Mouse (Mus musculus): Measurements from ENCODE around the gene Cd70. TPM values are rescaled to one million over a fixed set of nuclear protein-coding genes. Genes with fewer than 3 reads are reported as not detected.

Gene Cd70
- total and polyA plus RNA-seq, 2 experiments, result not detected

- TF ChIP-seq POLR2A (IDR thresholded peaks at IDR 0.05; ENCODE audit: extremely low read depth, insufficient read depth, low read length) (no peak), CTCF (IDR thresholded peaks at IDR 0.05; ENCODE audit: low read depth, low read length) (no peak)
- Histone ChIP-seq H3K27me3 (ENCODE audit: control insufficient read depth, insufficient read depth, low read length) (no peaks in the 10 kb centered on the region), H3K79me2 (ENCODE audit: control insufficient read depth, insufficient read depth, low read length) (no peaks in the 10 kb centered on the region), H3K27ac (replicated peaks; ENCODE audit: insufficient read depth, low read depth, low read length) (no peak overlapping the region), H3K4me3 (ENCODE audit: insufficient read depth, low read depth, low read length) (no peak overlapping the region), H3K36me3 (ENCODE audit: control insufficient read depth, insufficient read depth, low read length) (no peaks in the 10 kb centered on the region), H3K4me1 (ENCODE audit: control insufficient read depth, insufficient read depth, low read length) (no peaks in the 10 kb centered on the region), H3K9ac (ENCODE audit: low read depth, low read length) (no peak overlapping the region)
- WGBS, result 10% methylated on average over 11 of the region's 11 CpGs
- DNase-seq (ENCODE audit: extremely low read depth, low read depth, low spot score), result no peak
Measured at GRCm38 (mm10) chr17:57118524-57119349, 30.8 kb downstream of the Cd70 start.

DNA sequence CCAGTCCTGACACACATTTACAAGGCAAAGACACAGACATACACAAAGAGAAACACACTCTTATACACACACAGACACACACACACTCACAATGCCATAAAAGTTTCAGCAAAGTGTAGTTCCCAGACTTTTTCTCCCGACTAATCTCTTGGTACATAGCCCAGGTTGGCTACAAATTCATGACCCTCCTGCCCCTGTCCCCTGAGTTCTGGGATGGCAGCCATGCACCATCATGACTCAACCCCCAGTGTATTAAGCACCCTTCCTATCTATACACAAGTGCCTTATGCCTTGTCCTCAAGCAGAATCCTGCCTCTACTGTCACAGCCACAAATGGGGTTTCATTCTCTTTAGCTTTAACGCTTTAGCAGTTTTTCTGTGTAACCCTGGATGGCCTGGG lies 32.8 kb downstream of the Cd70 start:
- no peak for DNase-seq (ENCODE audit: extremely low read depth, low read depth, low spot score)
- Histone ChIP-seq H3K4me1 (ENCODE audit: control insufficient read depth, insufficient read depth, low read length) (no peaks in the 10 kb centered on the region), H3K27ac (replicated peaks; ENCODE audit: insufficient read depth, low read depth, low read length) (no peak overlapping the region), H3K9ac (ENCODE audit: low read depth, low read length) (no peak overlapping the region), H3K27me3 (ENCODE audit: control insufficient read depth, insufficient read depth, low read length) (no peaks in the 10 kb centered on the region), H3K79me2 (ENCODE audit: control insufficient read depth, insufficient read depth, low read length) (no peaks in the 10 kb centered on the region), H3K36me3 (ENCODE audit: control insufficient read depth, insufficient read depth, low read length) (no peaks in the 10 kb centered on the region), H3K4me3 (ENCODE audit: insufficient read depth, low read depth, low read length) (no peak overlapping the region)
- 63% methylated on average over 2 of the region's 2 CpGs for WGBS
- TF ChIP-seq POLR2A (IDR thresholded peaks at IDR 0.05; ENCODE audit: extremely low read depth, insufficient read depth, low read length) (no peak), CTCF (IDR thresholded peaks at IDR 0.05; ENCODE audit: low read depth, low read length) (no peak)

DNA sequence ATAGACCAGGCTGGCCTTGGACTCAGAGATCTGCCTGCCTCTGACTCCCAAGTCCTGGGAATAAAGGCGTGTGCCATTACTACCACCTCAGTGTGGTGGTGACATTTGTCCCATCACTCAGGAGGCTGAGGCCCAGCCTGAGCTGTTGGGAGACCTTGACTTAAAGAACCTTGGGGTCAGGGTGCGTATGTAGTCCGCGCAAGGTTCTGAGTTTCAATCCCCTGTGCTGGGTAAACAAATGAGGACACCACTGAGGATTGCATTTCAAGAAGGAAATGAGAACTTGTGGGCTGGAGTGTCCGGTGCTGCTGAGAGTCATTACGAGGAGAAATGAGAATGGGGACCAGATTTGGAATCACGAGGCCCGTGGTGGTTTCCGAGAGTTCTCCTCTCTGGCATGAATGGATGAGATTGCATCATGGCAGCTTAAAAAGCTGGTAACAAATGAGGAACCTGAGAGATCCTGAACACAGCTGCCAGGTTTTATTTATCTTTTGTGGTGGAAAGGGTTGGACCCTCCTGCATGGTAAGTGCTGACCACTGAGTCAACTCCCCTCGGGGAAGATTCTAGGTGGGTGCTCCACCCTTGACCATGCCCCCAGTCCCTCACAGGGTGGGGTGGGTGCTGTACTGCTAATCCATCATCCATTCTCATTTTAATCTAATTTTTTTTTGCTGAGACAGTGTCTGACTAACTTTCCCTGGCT lies 36.7 kb downstream of the Cd70 start:
- 81% methylated on average over 10 of the region's 10 CpGs for WGBS
- DNase-seq (ENCODE audit: extremely low read depth, low read depth, low spot score), result peak; percentile 27

DNA sequence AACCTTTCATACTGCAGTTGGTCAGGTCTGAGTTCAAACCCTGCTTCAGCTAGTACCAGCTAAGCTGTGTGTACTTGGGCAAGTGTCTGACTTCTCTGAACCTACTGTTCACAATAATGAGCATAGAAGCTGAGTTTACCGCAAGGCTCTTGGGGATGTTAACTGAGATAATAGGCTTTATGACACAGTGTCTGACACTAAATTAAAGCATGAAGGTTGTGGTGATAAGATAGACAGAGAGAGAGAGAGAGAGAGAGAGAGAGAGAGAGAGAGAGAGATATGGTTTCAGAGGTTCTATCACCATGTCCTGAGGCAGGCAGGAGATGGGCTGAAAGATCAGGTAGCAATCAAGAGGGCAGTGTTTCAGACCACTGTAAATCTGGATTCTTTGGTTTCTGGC lies 39.6 kb downstream of the Cd70 start:
- no peak overlapping the region for H3K27ac ChIP-seq (replicated peaks; ENCODE audit: insufficient read depth, low read depth, low read length)
- no peaks in the 10 kb centered on the region for H3K4me1 ChIP-seq (ENCODE audit: control insufficient read depth, insufficient read depth, low read length)
- WGBS, result 100% methylated on average over 1 of the region's 1 CpGs
- TF ChIP-seq CTCF (IDR thresholded peaks at IDR 0.05; ENCODE audit: low read depth, low read length) (no peak), POLR2A (IDR thresholded peaks at IDR 0.05; ENCODE audit: extremely low read depth, insufficient read depth, low read length) (no peak)
- no peak overlapping the region for H3K9ac ChIP-seq (ENCODE audit: low read depth, low read length)
- 0 out of 2 replicates have a peak, but pooled peaks cover 3% of the 10 kb centered on the region for H3K27me3 ChIP-seq (ENCODE audit: control insufficient read depth, insufficient read depth, low read length)
- no peaks in the 10 kb centered on the region for H3K36me3 ChIP-seq (ENCODE audit: control insufficient read depth, insufficient read depth, low read length)
- no peak for DNase-seq (ENCODE audit: extremely low read depth, low read depth, low spot score)
- no peak overlapping the region for H3K4me3 ChIP-seq (ENCODE audit: insufficient read depth, low read depth, low read length)
- H3K79me2 ChIP-seq (ENCODE audit: control insufficient read depth, insufficient read depth, low read length), result no peaks in the 10 kb centered on the region

More for the DNA sequence above, 36.7 kb downstream of the Cd70 start:
- Histone ChIP-seq H3K4me1 (ENCODE audit: control insufficient read depth, insufficient read depth, low read length) (no peaks in the 10 kb centered on the region), H3K36me3 (ENCODE audit: control insufficient read depth, insufficient read depth, low read length) (no peaks in the 10 kb centered on the region), H3K79me2 (ENCODE audit: control insufficient read depth, insufficient read depth, low read length) (no peaks in the 10 kb centered on the region), H3K27ac (replicated peaks; ENCODE audit: insufficient read depth, low read depth, low read length) (no peak overlapping the region), H3K27me3 (ENCODE audit: control insufficient read depth, insufficient read depth, low read length) (no peaks in the 10 kb centered on the region), H3K4me3 (ENCODE audit: insufficient read depth, low read depth, low read length) (no peak overlapping the region), H3K9ac (ENCODE audit: low read depth, low read length) (no peak overlapping the region)
- no peak for TF ChIP-seq POLR2A (IDR thresholded peaks at IDR 0.05; ENCODE audit: extremely low read depth, insufficient read depth, low read length)
- no peak for TF ChIP-seq CTCF (IDR thresholded peaks at IDR 0.05; ENCODE audit: low read depth, low read length)

DNA sequence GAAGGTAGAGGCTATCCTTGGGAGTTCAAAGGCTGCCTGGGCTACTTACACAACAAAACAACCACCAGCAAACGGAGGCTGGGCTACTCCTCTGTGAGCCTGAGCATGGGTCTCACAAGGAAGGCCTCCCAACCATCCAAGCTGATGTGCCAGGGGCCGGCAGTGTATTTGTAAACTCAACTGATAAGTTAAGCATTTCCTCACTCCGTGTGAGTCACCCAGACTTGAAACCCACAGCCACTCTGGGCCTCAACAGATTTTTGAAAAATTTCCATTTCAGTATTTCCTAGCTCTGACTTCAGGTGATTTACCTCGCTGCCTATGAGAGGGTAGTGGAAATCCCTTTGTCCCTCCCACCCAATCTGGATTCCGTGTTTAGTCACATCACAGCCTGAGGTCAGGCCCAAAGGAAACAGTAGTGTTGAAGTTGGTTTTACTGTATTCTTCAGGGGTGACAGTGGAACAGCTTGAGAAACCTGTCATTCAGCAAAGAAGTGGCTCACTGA lies 40.9 kb downstream of the Cd70 start:
- H3K9ac ChIP-seq (ENCODE audit: low read depth, low read length), result no peak overlapping the region
- H3K36me3 ChIP-seq (ENCODE audit: control insufficient read depth, insufficient read depth, low read length), result no peaks in the 10 kb centered on the region
- H3K4me1 ChIP-seq (ENCODE audit: control insufficient read depth, insufficient read depth, low read length), result no peaks in the 10 kb centered on the region
- no peaks in the 10 kb centered on the region for H3K79me2 ChIP-seq (ENCODE audit: control insufficient read depth, insufficient read depth, low read length)
- H3K27ac ChIP-seq (replicated peaks; ENCODE audit: insufficient read depth, low read depth, low read length), result no peak overlapping the region
- TF ChIP-seq CTCF (IDR thresholded peaks at IDR 0.05; ENCODE audit: low read depth, low read length), result no peak
- no peak for TF ChIP-seq POLR2A (IDR thresholded peaks at IDR 0.05; ENCODE audit: extremely low read depth, insufficient read depth, low read length)
- H3K27me3 ChIP-seq (ENCODE audit: control insufficient read depth, insufficient read depth, low read length), result 0 out of 2 replicates have a peak, but pooled peaks cover 3% of the 10 kb centered on the region
- no peak overlapping the region for H3K4me3 ChIP-seq (ENCODE audit: insufficient read depth, low read depth, low read length)
- DNase-seq (ENCODE audit: extremely low read depth, low read depth, low spot score), result no peak
- 57% methylated on average over 5 of the region's 5 CpGs for WGBS
